Mouse (Mus musculus) CH12.LX (cell line): ENCODE results near the gene Ppp1r9b. TPM values are rescaled to one million over a fixed set of nuclear protein-coding genes. Genes with fewer than 3 reads are reported as not detected.
"Not testable (repeated sequence)": the region's sequence is repeated elsewhere in the genome, so short reads cannot be mapped to it uniquely, and the experiment has no call there.

Source experiments
- DNase-seq: peaks from one replicate; pipeline ENCODE4 v3.0.0-alpha.2; 2013; ENCODE audit errors: extremely low read depth
- H3K27ac ChIP-seq: 2 replicates; pipeline ENCODE4 v1.5.1; 2012; ENCODE audit warnings: low read depth, mild to moderate bottlenecking, control low read depth, moderate library complexity; ENCODE audit not compliant: insufficient read depth
- H3K27me3 ChIP-seq: replicated peaks from 2 replicates; pipeline ENCODE3; 2012; ENCODE audit warnings: inconsistent platforms
- H3K36me3 ChIP-seq, 2 experiments: replicated peaks in 1 of 2; 2 replicates each; pipeline versions ENCODE3 to v1.6.1; 2012; ENCODE audit warnings: inconsistent platforms in 1 of 2, low read length in 1 of 2, mild to moderate bottlenecking in 1 of 2, mixed read lengths in 1 of 2, moderate library complexity in 1 of 2; ENCODE audit not compliant: control insufficient read depth in 1 of 2, insufficient read depth in 1 of 2
- H3K4me1 ChIP-seq, 2 experiments: 2 replicates each; pipeline ENCODE4 v1.6.1; 2012; ENCODE audit warnings: inconsistent platforms in 1 of 2, moderate library complexity in 1 of 2; ENCODE audit not compliant: insufficient read depth in 2 of 2, control insufficient read depth in 1 of 2
- H3K4me2 ChIP-seq: 2 replicates; pipeline ENCODE4 v1.6.1; 2012; ENCODE audit warnings: low read depth, mild to moderate bottlenecking, control low read depth; ENCODE audit not compliant: poor library complexity, insufficient read depth, severe bottlenecking
- H3K4me3 ChIP-seq, 3 experiments: fragments of 150-350 bp in 1 of 3; sonication (generic) in 1 of 3; replicated peaks in 1 of 3; 2 replicates each; pipeline versions ENCODE3 to v1.5.1; 2011 to 2012; ENCODE audit warnings: low read depth in 2 of 3, low read length in 2 of 3, mild to moderate bottlenecking in 2 of 3, moderate library complexity in 2 of 3, control low read depth in 1 of 3, improper control_type of control experiment in 1 of 3, inconsistent platforms in 1 of 3, mixed read lengths in 1 of 3; ENCODE audit not compliant: poor library complexity in 1 of 3
- H3K79me2 ChIP-seq: replicated peaks from 2 replicates; pipeline ENCODE4 v1.6.1; 2012; ENCODE audit warnings: mild to moderate bottlenecking, moderate library complexity; ENCODE audit not compliant: control insufficient read depth, poor library complexity, insufficient read depth, severe bottlenecking; ENCODE audit errors: extremely low read depth
- H3K9ac ChIP-seq: 2 replicates; pipeline ENCODE4 v1.6.1; 2012; ENCODE audit warnings: low read depth, mild to moderate bottlenecking, control low read depth, moderate library complexity; ENCODE audit not compliant: insufficient read depth
- H3K9me3 ChIP-seq: replicated peaks from 2 replicates; pipeline ENCODE3; 2012; ENCODE audit warnings: low read length, inconsistent platforms, mixed read lengths
- BHLHE40 ChIP-seq: IDR thresholded peaks from 2 replicates; pipeline ENCODE4 v1.6.1; 2011; ENCODE audit warnings: mild to moderate bottlenecking, low read depth, low read length, improper control_type of control experiment
- ELF1 ChIP-seq: IDR thresholded peaks from 2 replicates; pipeline ENCODE4 v1.6.1; 2014; ENCODE audit warnings: low read depth, mild to moderate bottlenecking, inconsistent platforms, low read length, improper control_type of control experiment
- EP300 ChIP-seq: IDR thresholded peaks from 2 replicates; pipeline ENCODE4 v1.6.1; 2011; ENCODE audit warnings: low read length, improper control_type of control experiment
- MYC ChIP-seq: IDR thresholded peaks from 2 replicates; pipeline ENCODE4 v1.6.1; 2011; ENCODE audit warnings: low read depth, mild to moderate bottlenecking, improper control_type of control experiment, low read length
- SIN3A ChIP-seq: IDR thresholded peaks from 2 replicates; pipeline ENCODE4 v1.6.1; 2012; ENCODE audit warnings: low read length, improper control_type of control experiment, inconsistent platforms
- UBTF ChIP-seq: IDR thresholded peaks from 2 replicates; pipeline ENCODE4 v1.6.1; 2012; ENCODE audit warnings: low read depth, mild to moderate bottlenecking, inconsistent platforms, low read length, improper control_type of control experiment, moderate library complexity
- USF1 ChIP-seq: IDR thresholded peaks from 2 replicates; pipeline ENCODE4 v1.6.1; 2014; ENCODE audit warnings: low read depth, mild to moderate bottlenecking, inconsistent platforms, low read length, improper control_type of control experiment
- dilution Hi-C: fragments of 300-500 bp; cut with MboI; formaldehyde crosslinking; loops from 2 replicates; pipeline ENCODE4 v1.14.3; 2020; ENCODE audit warnings: low sequenced_read_pairs; ENCODE audit not compliant: extremely low pct_unique_long_range_greater_than_20kb, extremely low pct_ligation_motif_present
- in situ Hi-C: fragments of 300-500 bp; cut with MboI; formaldehyde crosslinking; loops from 3 replicates; pipeline ENCODE4 v1.14.3; 2019; ENCODE audit warnings: low sequenced_read_pairs, low pct_ligation_motif_present, low pct_unique_long_range_greater_than_20kb, mixed read lengths
- polyA plus RNA-seq: library from polyadenylated mRNA; unstranded; fragments of >175 nt; gene quantifications from 2 replicates; pipeline ENCODE4 v1.2.1, GENCODE M21; 2012; ENCODE audit warnings: low read depth; ENCODE audit not compliant: insufficient read length
- total RNA-seq, 2 experiments: library from RNA; depleted of rRNA; stranded (reverse); fragments of 300-350 nt in 1 of 2; fragments of >200 nt in 1 of 2; gene quantifications; 2 replicates each; pipeline ENCODE4 v1.2.3; 2012 to 2014

Gene Ppp1r9b
- total and polyA plus RNA-seq, 3 experiments: 7.8 to 21.8 (median 21.2) TPM

GRCm38 (mm10) chr11:95010141-95010739 lies 19.4 kb downstream of the Ppp1r9b start:
- H3K79me2 ChIP-seq: no peaks in the 10 kb centered on the region

GRCm38 (mm10) chr11:95010841-95011403 lies 20.1 kb downstream of the Ppp1r9b start:
- in situ Hi-C loops, H3K9ac ChIP-seq, H3K9me3 ChIP-seq, dilution Hi-C loops, H3K36me3 ChIP-seq, H3K4me3 ChIP-seq, DNase-seq, H3K79me2 ChIP-seq, H3K27ac ChIP-seq, H3K4me2 ChIP-seq: not testable (repeated sequence)
- H3K4me1 ChIP-seq: peaks cover 2 to 15% of the 10 kb centered on the region in 2 experiments; a peak in 2 of 4 replicates
- H3K27me3 ChIP-seq: peaks cover 77% of the 10 kb centered on the region

More at GRCm38 (mm10) chr11:95010141-95010739, 19.4 kb downstream of the Ppp1r9b start:
- Histone ChIP-seq H3K4me1 (peaks cover 2 to 21% of the 10 kb centered on the region in 2 experiments; a peak in 2 of 4 replicates), H3K4me2 (peak overlapping the region; percentile 86), H3K27ac (no peak overlapping the region), H3K9me3 (peaks cover 4% of the 10 kb centered on the region), H3K9ac (peak overlapping the region; percentile 39), H3K27me3 (peaks cover 70% of the 10 kb centered on the region), H3K4me3 (peak overlapping the region in 1 of 3 experiments; percentile 50), H3K36me3 (peaks cover 0 to 8% of the 10 kb centered on the region in 2 experiments)
- TF ChIP-seq EP300: no peak
- TF ChIP-seq SIN3A: no peak
- no peak for TF ChIP-seq BHLHE40
- no peak for TF ChIP-seq UBTF
- DNase-seq: no peak
- dilution Hi-C loops (no loop called here), in situ Hi-C loops (no loop called here)

- TF ChIP-seq MYC (no peak), USF1 (no peak), ELF1 (no peak), SIN3A (no peak)
- H3K4me1 ChIP-seq: peaks cover 2 to 10% of the 10 kb centered on the region in 2 experiments; a peak in 2 of 4 replicates
Measured at GRCm38 (mm10) chr11:95011416-95011815, 20.6 kb downstream of the Ppp1r9b start.

More at GRCm38 (mm10) chr11:95011416-95011815, 20.6 kb downstream of the Ppp1r9b start:
- no peaks in the 10 kb centered on the region for H3K36me3 ChIP-seq
- no peak overlapping the region for H3K9ac ChIP-seq
- H3K27me3 ChIP-seq: peaks cover 82% of the 10 kb centered on the region
- dilution Hi-C loops (no loop called here), in situ Hi-C loops (no loop called here)
- no peaks in the 10 kb centered on the region for H3K79me2 ChIP-seq
- H3K27ac ChIP-seq: no peak overlapping the region
- H3K4me3 ChIP-seq: no peak overlapping the region
- DNase-seq: no peak
- peaks cover 4% of the 10 kb centered on the region for H3K9me3 ChIP-seq
- no peak overlapping the region for H3K4me2 ChIP-seq
